Mouse (Mus musculus): Measurements from ENCODE around the gene Dcaf8. TPM values are rescaled to one million over a fixed set of nuclear protein-coding genes. Genes with fewer than 3 reads are reported as not detected.
A peak's percentile ranks its signal among the peaks of the same experiment; 100 is the strongest.

Gene Dcaf8
- polyA plus RNA-seq, 1 experiment from 2014 or later: 140 TPM

DNA sequence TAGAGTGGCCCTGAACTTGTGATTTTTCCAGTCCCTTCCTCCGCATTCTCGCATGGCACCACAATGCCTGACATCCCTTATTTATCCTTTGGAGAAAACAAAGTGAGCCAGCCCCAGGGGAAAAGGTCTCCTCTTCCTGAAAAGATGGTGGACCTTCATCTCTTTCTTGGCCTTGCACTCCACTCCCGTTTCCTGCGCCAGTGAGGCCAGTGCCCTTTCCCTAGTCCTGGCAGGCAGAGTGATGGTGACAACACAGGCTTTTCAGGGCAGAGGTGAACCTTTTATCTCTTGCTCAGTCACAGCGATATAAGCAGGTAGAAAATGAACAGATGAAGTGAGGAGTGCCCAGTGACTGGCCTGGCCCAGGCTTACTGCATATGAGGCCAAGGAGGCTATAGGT, 20.4 kb upstream of the Dcaf8 start:
- no peak for ATAC-seq (ENCODE audit: insufficient number of reproducible peaks, low FRiP score, low TSS enrichment, low read depth)
- Histone ChIP-seq H3K27ac (replicated peaks) (no peak overlapping the region), H3K9me3 (replicated peaks) (no peaks in the 10 kb centered on the region), H3K4me3 (replicated peaks) (peak overlapping the region; percentile 86), H3K36me3 (peaks cover 54% of the 10 kb centered on the region), H3K4me1 (peaks cover 13% of the 10 kb centered on the region), H3K9ac (peak overlapping the region; percentile 94), H3K27me3 (no peaks in the 10 kb centered on the region), H3K4me2 (replicated peaks) (peak overlapping the region; percentile 85)
- WGBS: 37% methylated on average over 5 of the region's 5 CpGs

DNA sequence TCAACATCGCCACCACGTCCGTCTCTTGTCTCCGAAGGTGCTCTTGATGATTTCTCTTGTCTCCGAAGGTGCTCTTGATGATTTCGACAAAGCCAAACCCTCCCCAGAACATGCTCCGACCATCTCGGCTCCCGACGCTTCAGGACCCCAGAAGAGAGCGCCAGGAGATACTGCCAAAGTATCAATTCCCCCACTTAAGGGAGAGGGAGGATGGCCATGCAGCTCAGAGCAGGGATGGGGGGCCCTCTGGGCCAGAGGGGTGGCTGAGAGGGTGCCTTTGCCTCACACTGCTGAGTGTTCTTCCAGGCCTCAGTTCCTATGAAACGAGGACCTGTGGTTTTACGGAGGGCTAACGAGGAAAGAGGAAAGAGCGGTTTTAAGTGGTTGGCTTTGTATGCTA, 19.3 kb upstream of the Dcaf8 start:
- ATAC-seq (ENCODE audit: insufficient number of reproducible peaks, low FRiP score, low TSS enrichment, low read depth): no peak
- no peak overlapping the region for H3K9ac ChIP-seq
- H3K4me2 ChIP-seq (replicated peaks): no peak overlapping the region
- H3K27me3 ChIP-seq: no peaks in the 10 kb centered on the region
- H3K36me3 ChIP-seq: peaks cover 53% of the 10 kb centered on the region
- 0 out of 2 replicates have a peak overlapping the region, but pooled peaks have one; percentile 86 for H3K4me3 ChIP-seq (replicated peaks)
- H3K9me3 ChIP-seq (replicated peaks): no peaks in the 10 kb centered on the region
- peaks cover 13% of the 10 kb centered on the region for H3K4me1 ChIP-seq
- no peak overlapping the region for H3K27ac ChIP-seq (replicated peaks)
- 94% methylated on average over 15 of the region's 15 CpGs for WGBS

DNA sequence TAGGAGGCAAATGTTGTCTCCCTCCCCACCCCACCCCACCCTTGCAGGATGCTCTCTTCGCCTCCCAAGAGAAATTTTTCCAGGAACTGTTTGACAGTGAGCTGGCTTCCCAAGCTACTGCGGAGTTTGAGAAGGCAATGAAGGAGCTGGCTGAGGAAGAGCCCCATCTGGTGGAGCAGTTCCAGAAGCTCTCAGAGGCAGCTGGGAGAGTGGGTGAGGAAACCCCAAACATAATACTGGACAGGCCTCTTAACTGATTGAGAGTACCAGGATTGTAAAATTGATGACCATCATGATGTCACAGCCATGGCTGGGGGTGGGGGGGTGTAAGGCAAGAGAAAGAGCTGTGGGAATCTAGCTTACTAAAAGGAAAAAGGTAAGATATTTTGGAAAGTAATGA, 18.8 kb upstream of the Dcaf8 start:
- H3K4me2 ChIP-seq (replicated peaks): no peak overlapping the region
- no peaks in the 10 kb centered on the region for H3K27me3 ChIP-seq
- H3K4me3 ChIP-seq (replicated peaks): no peak overlapping the region
- H3K4me1 ChIP-seq: peaks cover 13% of the 10 kb centered on the region
- H3K36me3 ChIP-seq: peaks cover 54% of the 10 kb centered on the region
- WGBS: 64% methylated on average over 2 of the region's 2 CpGs
- no peak for ATAC-seq (ENCODE audit: insufficient number of reproducible peaks, low FRiP score, low TSS enrichment, low read depth)
- H3K9ac ChIP-seq: no peak overlapping the region
- H3K27ac ChIP-seq (replicated peaks): no peak overlapping the region
- no peaks in the 10 kb centered on the region for H3K9me3 ChIP-seq (replicated peaks)

DNA sequence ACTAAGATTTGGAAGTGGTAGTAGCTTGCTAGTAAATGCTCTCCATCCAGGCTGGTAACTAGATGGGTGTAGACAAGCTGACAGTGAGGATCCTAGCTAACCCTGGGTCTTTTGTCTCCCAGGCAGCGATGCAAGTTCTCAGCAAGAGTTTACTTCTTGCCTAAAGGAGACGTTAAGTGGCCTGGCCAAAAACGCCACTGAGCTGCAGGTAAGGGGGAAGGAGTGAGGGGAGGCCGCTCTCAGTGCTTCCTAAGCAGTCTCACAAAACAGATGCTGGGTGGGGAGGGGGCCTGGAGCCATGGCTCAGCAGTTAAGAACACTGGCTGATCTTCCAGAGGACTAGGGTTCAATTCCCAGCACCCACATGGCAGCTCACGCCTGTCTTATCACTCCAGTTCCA, 18.1 kb upstream of the Dcaf8 start:
- Histone ChIP-seq H3K9ac (no peak overlapping the region), H3K36me3 (peaks cover 61% of the 10 kb centered on the region), H3K4me3 (replicated peaks) (no peak overlapping the region), H3K27ac (replicated peaks) (no peak overlapping the region), H3K27me3 (no peaks in the 10 kb centered on the region), H3K9me3 (replicated peaks) (no peaks in the 10 kb centered on the region), H3K4me1 (peaks cover 13% of the 10 kb centered on the region), H3K4me2 (replicated peaks) (no peak overlapping the region)
- no peak for ATAC-seq (ENCODE audit: insufficient number of reproducible peaks, low FRiP score, low TSS enrichment, low read depth)
- WGBS: 97% methylated on average over 5 of the region's 5 CpGs

DNA sequence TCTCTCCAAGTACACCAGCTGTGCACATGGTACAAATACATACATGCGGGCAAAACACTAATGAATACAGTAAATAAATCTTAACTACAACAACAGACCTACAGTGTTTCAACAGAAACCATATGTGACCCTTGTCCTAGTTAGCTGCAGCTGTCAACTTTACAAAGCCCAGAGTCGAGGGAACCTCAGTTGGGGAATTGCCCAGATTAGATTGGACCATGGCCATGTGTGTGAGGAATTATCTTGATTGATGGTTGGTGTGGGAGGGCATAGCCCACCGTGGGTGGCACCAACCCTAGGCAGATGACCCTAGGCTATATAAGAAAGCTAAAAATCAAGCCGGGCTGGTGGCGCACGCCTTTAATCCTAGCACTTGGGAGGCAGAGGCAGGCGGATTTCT, 15.6 kb upstream of the Dcaf8 start:
- no peaks in the 10 kb centered on the region for H3K9me3 ChIP-seq (replicated peaks)
- ATAC-seq (ENCODE audit: insufficient number of reproducible peaks, low FRiP score, low TSS enrichment, low read depth): peak; percentile 54; the same call in 1 of the 2 replicates
- H3K9ac ChIP-seq: no peak overlapping the region
- H3K27ac ChIP-seq (replicated peaks): no peak overlapping the region
- 71% methylated on average over 7 of the region's 7 CpGs for WGBS
- H3K36me3 ChIP-seq: peaks cover 71% of the 10 kb centered on the region
- no peak overlapping the region for H3K4me2 ChIP-seq (replicated peaks)
- peaks cover 6% of the 10 kb centered on the region for H3K4me1 ChIP-seq
- H3K4me3 ChIP-seq (replicated peaks): no peak overlapping the region
- H3K27me3 ChIP-seq: no peaks in the 10 kb centered on the region

DNA sequence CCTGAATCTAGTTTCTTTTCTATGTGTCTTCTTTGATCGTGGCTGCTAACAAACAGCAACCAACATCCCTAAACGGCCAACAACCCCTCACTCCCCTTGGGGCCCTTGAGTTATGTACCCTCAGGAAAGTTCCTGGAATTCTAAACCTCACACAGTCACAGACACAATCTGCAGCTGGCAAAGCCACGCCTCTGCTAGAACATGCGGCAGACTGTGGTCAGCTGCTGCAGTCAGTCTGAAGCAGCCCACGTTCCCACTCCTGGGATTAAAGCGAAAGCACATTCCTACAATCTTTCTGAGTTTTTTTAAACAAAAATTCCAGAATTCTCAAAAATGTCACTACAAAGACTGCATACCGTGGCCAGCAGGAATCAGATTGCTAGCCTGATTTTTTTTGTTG, 14.3 kb upstream of the Dcaf8 start:
- Histone ChIP-seq H3K4me2 (replicated peaks) (no peak overlapping the region), H3K36me3 (peaks cover 68% of the 10 kb centered on the region), H3K27ac (replicated peaks) (peak overlapping the region; percentile 72), H3K4me3 (replicated peaks) (no peak overlapping the region), H3K4me1 (no peaks in the 10 kb centered on the region; the same call in 1 of the 2 replicates), H3K9ac (no peak overlapping the region), H3K9me3 (replicated peaks) (no peaks in the 10 kb centered on the region), H3K27me3 (no peaks in the 10 kb centered on the region)
- WGBS: 36% methylated on average over 7 of the region's 7 CpGs
- ATAC-seq (ENCODE audit: insufficient number of reproducible peaks, low FRiP score, low TSS enrichment, low read depth): 0 out of 2 replicates have a peak, but pooled peaks have one; percentile 58

DNA sequence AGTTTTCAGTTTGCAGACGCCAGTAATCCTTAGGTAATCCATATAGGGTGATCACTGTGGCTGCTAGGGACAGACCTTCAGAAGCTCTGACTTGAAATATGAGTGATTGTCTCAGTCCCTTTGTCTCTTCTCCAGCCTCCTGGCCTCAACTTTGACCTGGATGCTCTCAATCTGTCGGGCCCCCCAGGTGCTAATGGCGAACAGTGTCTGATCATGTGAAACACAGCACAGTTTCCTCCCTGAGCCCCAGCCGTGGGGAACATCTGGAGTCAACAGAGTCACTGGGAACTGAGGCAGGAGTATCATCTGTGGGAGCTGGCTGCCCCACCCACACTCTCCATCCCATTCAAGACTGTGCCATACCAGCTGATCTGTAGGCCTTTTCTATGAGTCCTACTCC, 13.8 kb upstream of the Dcaf8 start:
- no peaks in the 10 kb centered on the region for H3K9me3 ChIP-seq (replicated peaks)
- 60% methylated on average over 4 of the region's 4 CpGs for WGBS
- H3K27ac ChIP-seq (replicated peaks): peak overlapping the region; percentile 72
- no peak for ATAC-seq (ENCODE audit: insufficient number of reproducible peaks, low FRiP score, low TSS enrichment, low read depth)
- no peak overlapping the region for H3K4me3 ChIP-seq (replicated peaks)
- no peak overlapping the region for H3K9ac ChIP-seq
- H3K4me1 ChIP-seq: no peaks in the 10 kb centered on the region; the same call in 1 of the 2 replicates
- H3K27me3 ChIP-seq: no peaks in the 10 kb centered on the region
- H3K4me2 ChIP-seq (replicated peaks): no peak overlapping the region
- H3K36me3 ChIP-seq: peaks cover 64% of the 10 kb centered on the region

DNA sequence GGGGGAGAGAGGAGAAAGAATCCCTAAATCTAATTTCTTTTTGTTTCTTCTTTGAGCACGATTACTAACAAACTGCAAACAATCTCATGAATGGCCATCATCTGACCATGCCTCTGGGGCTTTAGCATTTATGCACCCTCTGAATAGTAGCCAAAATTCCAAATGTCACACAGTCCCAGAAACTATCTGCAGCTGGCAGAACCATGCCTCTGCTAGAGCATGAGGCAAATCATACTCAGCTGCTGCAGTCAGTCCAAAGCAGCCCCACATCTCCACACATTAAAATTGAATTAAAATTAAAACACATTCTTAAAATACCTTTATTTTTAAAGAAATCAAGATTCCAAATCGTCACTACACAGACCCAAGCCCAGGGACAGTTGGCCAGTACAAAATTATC, 7.7 kb upstream of the Dcaf8 start:
- 54% methylated on average over 2 of the region's 2 CpGs for WGBS
- ATAC-seq (ENCODE audit: insufficient number of reproducible peaks, low FRiP score, low TSS enrichment, low read depth): no peak; the same call in 1 of the 2 replicates
- H3K36me3 ChIP-seq: peaks cover 6% of the 10 kb centered on the region

DNA sequence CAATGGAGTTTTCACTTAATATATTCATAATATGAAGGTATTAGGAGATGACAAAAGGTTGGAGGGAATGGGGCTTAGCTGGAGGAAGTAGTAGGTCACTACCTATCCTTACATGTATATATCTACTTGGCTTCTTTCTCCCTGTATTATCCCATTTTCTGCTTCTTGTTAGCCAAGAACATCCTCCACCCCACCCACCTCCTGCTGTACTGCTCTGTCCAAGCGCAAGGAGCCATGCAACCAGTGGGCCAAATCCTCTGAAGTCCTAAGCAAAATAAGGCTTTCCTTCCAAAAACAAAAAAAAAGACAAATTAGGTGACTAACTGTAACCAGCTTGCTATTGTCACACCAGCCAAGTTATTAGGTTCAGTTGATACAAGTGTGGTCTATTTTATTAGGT, 7.1 kb upstream of the Dcaf8 start:
- H3K9me3 ChIP-seq (replicated peaks): no peaks in the 10 kb centered on the region
- no peaks in the 10 kb centered on the region for H3K27me3 ChIP-seq
- H3K4me2 ChIP-seq (replicated peaks): no peak overlapping the region
- peaks cover 3% of the 10 kb centered on the region; the same call in 1 of the 2 replicates for H3K4me1 ChIP-seq
- H3K27ac ChIP-seq (replicated peaks): no peak overlapping the region
- 89% methylated on average over 1 of the region's 1 CpGs for WGBS
- ATAC-seq (ENCODE audit: insufficient number of reproducible peaks, low FRiP score, low TSS enrichment, low read depth): no peak
- H3K4me3 ChIP-seq (replicated peaks): no peak overlapping the region
- no peak overlapping the region for H3K9ac ChIP-seq
- H3K36me3 ChIP-seq: peaks cover 1% of the 10 kb centered on the region; the same call in 1 of the 2 replicates

More for the DNA sequence above, 7.7 kb upstream of the Dcaf8 start:
- no peak overlapping the region for H3K27ac ChIP-seq (replicated peaks)
- H3K27me3 ChIP-seq: no peaks in the 10 kb centered on the region
- no peaks in the 10 kb centered on the region for H3K9me3 ChIP-seq (replicated peaks)
- H3K4me2 ChIP-seq (replicated peaks): no peak overlapping the region
- H3K4me3 ChIP-seq (replicated peaks): no peak overlapping the region
- H3K9ac ChIP-seq: no peak overlapping the region
- H3K4me1 ChIP-seq: peaks cover 3% of the 10 kb centered on the region; the same call in 1 of the 2 replicates

DNA sequence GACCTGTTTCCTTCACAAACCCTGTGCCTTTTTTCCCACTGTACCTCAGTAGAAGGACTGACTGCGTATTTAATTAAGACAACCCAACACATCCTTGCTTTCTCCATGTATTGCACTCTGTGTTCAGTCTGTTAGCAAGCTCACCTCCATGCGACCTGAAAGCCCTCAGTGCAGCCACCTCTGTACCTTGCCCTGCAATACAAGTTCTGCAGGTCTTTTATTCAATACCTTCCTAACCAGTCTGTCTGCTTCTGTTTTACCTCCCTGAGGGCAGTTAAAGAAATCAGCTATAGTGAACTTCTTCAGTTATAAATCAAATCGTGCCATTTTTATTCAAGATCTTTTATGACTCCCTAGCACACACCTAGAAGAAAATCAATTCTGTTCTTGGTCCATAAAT, 6.4 kb upstream of the Dcaf8 start:
- Histone ChIP-seq H3K9ac (no peak overlapping the region), H3K36me3 (no peaks in the 10 kb centered on the region), H3K9me3 (replicated peaks) (no peaks in the 10 kb centered on the region), H3K27me3 (no peaks in the 10 kb centered on the region), H3K27ac (replicated peaks) (no peak overlapping the region), H3K4me2 (replicated peaks) (no peak overlapping the region), H3K4me3 (replicated peaks) (no peak overlapping the region), H3K4me1 (peaks cover 3% of the 10 kb centered on the region; the same call in 1 of the 2 replicates)
- 63% methylated on average over 3 of the region's 3 CpGs for WGBS
- no peak for ATAC-seq (ENCODE audit: insufficient number of reproducible peaks, low FRiP score, low TSS enrichment, low read depth)

DNA sequence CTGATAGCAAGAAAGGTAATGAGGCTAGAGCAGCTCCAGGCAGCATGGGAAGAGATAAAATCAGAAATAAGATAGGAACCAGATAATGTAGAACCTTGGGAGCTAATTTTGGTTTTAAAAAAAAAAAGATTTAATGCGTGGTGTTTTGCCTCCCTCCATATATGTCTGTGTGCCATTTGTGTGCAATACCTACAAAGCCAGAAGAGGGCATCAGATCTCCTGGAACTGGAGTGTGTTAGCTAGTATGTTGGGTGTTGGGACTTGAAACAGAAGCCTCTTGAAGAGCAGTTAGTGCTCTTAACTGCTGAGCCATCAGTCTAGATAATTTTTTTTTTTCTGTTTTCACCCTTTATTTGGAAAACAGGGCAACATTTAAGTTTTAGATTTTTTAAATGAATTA, 4.3 kb upstream of the Dcaf8 start:
- no peak overlapping the region for H3K9ac ChIP-seq
- no peak overlapping the region for H3K4me2 ChIP-seq (replicated peaks)
- H3K27ac ChIP-seq (replicated peaks): no peak overlapping the region
- 24% methylated on average over 1 of the region's 1 CpGs for WGBS
- no peak for ATAC-seq (ENCODE audit: insufficient number of reproducible peaks, low FRiP score, low TSS enrichment, low read depth)
- peaks cover 9% of the 10 kb centered on the region; the same call in 1 of the 2 replicates for H3K4me1 ChIP-seq
- H3K9me3 ChIP-seq (replicated peaks): no peaks in the 10 kb centered on the region
- H3K36me3 ChIP-seq: no peaks in the 10 kb centered on the region
- no peaks in the 10 kb centered on the region for H3K27me3 ChIP-seq
- no peak overlapping the region for H3K4me3 ChIP-seq (replicated peaks)

DNA sequence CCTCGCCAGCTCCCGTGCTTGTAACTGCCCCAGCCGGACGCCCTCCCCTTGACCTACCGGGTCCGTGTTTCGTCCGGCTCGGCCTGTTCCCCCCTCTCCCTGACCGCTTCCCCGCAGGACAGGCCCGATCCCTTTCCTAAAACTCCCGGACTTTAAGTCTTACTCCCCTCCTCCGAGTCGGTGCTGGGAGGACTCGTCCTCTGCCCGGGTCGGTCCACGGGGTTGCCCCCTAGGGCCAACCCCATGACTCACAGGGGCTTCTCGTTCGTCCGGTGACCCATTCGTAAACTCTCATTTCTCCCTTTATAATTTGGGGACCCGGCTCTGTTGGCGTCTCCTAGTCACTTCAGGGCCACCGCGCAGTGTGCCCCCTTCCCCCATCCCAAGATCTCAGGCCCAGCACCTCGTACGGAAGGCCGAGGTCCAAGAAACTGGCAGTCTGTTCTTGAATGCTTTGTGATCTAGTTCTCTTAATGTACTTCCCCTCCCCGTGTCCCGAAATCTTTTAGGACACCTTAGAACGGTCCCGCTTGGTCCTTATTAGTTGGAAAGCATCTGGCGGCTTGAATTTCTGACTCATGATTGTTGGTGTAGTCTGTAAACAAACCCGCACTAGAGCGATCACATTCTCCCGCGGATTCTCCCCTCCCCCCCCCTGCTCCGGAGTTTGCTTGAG, 533 bp downstream of the Dcaf8 start:
- ATAC-seq (ENCODE audit: insufficient number of reproducible peaks, low FRiP score, low TSS enrichment, low read depth): peak; percentile 49
- H3K9ac ChIP-seq: peak overlapping the region; percentile 99
- under 1% methylated on average over 39 of the region's 40 CpGs for WGBS

More for the DNA sequence above, 533 bp downstream of the Dcaf8 start:
- Histone ChIP-seq H3K27ac (replicated peaks) (peak overlapping the region; percentile 95), H3K4me2 (replicated peaks) (peak overlapping the region; percentile 58), H3K4me3 (replicated peaks) (peak overlapping the region; percentile 94), H3K27me3 (no peaks in the 10 kb centered on the region), H3K4me1 (peaks cover 23% of the 10 kb centered on the region; the same call in 1 of the 2 replicates), H3K9me3 (replicated peaks) (no peaks in the 10 kb centered on the region), H3K36me3 (peaks cover 20% of the 10 kb centered on the region)
